Mouse (Mus musculus) megakaryocyte, embryonic 14.5 days (primary cell): Measurements from ENCODE around the gene Rnf19b.

Experiments used
- FLI1 ChIP-seq: IDR thresholded peaks from 2 replicates; pipeline ENCODE4 v1.6.1; 2012; ENCODE audit warnings: low read length, inconsistent platforms, mixed read lengths
- GATA1 ChIP-seq: IDR thresholded peaks from 3 replicates; pipeline ENCODE4 v1.6.1; 2012; ENCODE audit warnings: mixed read lengths, low read length, inconsistent platforms, borderline replicate concordance

DNA sequence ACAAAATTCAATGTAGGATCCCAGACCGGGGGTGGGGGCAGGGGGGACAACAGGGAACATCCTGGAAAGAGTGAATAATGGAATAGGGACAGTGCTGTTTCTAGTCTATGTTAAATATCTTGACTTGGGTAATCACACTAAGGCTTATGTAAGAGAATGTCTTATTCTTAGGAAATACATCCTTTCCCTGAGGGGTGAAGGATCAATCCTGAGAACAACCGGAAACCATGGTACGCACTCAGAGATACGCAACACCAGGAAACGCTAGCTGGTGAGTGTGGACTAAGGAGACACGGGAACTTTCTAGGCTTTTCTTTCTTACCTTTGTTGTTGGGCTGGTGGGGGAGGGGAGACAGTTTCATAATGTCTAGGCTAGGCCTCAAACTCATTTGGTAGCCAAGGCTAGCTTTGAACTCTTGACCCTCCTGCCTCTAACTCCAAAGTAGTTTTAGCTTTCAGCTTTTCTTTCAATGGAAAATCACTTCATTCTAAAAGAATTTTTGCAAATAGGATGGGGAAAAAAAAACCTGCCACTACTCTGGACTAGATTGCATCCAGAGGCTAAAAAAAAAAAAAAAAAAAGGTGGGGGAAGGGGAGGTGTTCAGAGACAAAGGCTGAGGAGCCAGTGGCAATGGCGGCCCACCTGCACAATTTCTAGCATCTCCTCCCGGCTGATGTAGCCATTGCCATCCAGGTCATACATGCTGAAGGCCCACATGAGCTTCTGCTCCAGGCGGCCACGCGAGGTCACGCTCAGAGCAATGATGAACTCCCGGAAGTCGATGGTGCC is 59.8 kb downstream of the Rnf19b start:
- TF ChIP-seq GATA1 (no peak), FLI1 (no peak)
